Mouse (Mus musculus): ENCODE results near the gene Celsr3. TPM values are rescaled to one million over a fixed set of nuclear protein-coding genes. Genes with fewer than 3 reads are reported as not detected.

Gene Celsr3
- polyA plus RNA-seq, 1 experiment from 2014 or later = 0.26 TPM

Small RNAs within 50 kb of the gene (microRNA-seq; reads per million reads assigned to microRNA genes)
- not detected for gene Gm23156

Other genes starting within 250 kb of the Celsr3 start
- gene Wdr6, start 247.6 kb upstream of the Celsr3 start, polyA plus RNA-seq (2015; fragmentation: Nextera tagmentation; extraction: Ambion mirVana) = 123 and 139 TPM in 2 replicates
- 9.1 and 11.7 TPM in 2 replicates for gene P4htm, start 228.7 kb upstream of the Celsr3 start, polyA plus RNA-seq (2015; fragmentation: Nextera tagmentation; extraction: Ambion mirVana)
- 50.1 and 51.0 TPM in 2 replicates for gene Arih2, start 176.9 kb upstream of the Celsr3 start, polyA plus RNA-seq (2015; fragmentation: Nextera tagmentation; extraction: Ambion mirVana)
- gene Slc25a20, start 164.2 kb upstream of the Celsr3 start, polyA plus RNA-seq (2015; fragmentation: Nextera tagmentation; extraction: Ambion mirVana) = 50.0 and 51.8 TPM in 2 replicates
- 25.5 and 27.6 TPM in 2 replicates for gene Prkar2a, start 137.0 kb upstream of the Celsr3 start, polyA plus RNA-seq (2015; fragmentation: Nextera tagmentation; extraction: Ambion mirVana)
- 96.4 and 106 TPM in 2 replicates for gene Ip6k2, start 42.5 kb upstream of the Celsr3 start, polyA plus RNA-seq (2015; fragmentation: Nextera tagmentation; extraction: Ambion mirVana)
- gene Nckipsd, start 18.0 kb upstream of the Celsr3 start, polyA plus RNA-seq (2015; fragmentation: Nextera tagmentation; extraction: Ambion mirVana) = 12.0 and 16.3 TPM in 2 replicates
- 11.3 and 15.2 TPM in 2 replicates for gene Slc26a6, start 27.0 kb downstream of the Celsr3 start, polyA plus RNA-seq (2015; fragmentation: Nextera tagmentation; extraction: Ambion mirVana)
- not detected in 2 replicates for gene Tmem89, start 88.3 kb downstream of the Celsr3 start, polyA plus RNA-seq (2015; fragmentation: Nextera tagmentation; extraction: Ambion mirVana)
- 513 and 523 TPM in 2 replicates for gene Uqcrc1, start 110.3 kb downstream of the Celsr3 start, polyA plus RNA-seq (2015; fragmentation: Nextera tagmentation; extraction: Ambion mirVana)
- 2.1 and 3.5 TPM in 2 replicates for gene Col7a1, start 127.3 kb downstream of the Celsr3 start, polyA plus RNA-seq (2015; fragmentation: Nextera tagmentation; extraction: Ambion mirVana)
- gene Ucn2, start 159.7 kb downstream of the Celsr3 start, polyA plus RNA-seq (2015; fragmentation: Nextera tagmentation; extraction: Ambion mirVana) = 0.14 and 0.18 TPM in 2 replicates
- gene Pfkfb4, start 165.5 kb downstream of the Celsr3 start, polyA plus RNA-seq (2015; fragmentation: Nextera tagmentation; extraction: Ambion mirVana) = 8.7 and 10.6 TPM in 2 replicates
- gene Shisa5, start 212.2 kb downstream of the Celsr3 start, polyA plus RNA-seq (2015; fragmentation: Nextera tagmentation; extraction: Ambion mirVana) = 81.7 and 95.6 TPM in 2 replicates
- gene Trex1, start 233.4 kb downstream of the Celsr3 start, polyA plus RNA-seq (2015; fragmentation: Nextera tagmentation; extraction: Ambion mirVana) = 11.1 and 13.8 TPM in 2 replicates
- gene Atrip, start 247.8 kb downstream of the Celsr3 start, polyA plus RNA-seq (2015; fragmentation: Nextera tagmentation; extraction: Ambion mirVana) = 26.3 and 27.0 TPM in 2 replicates

Data from kidney, embryonic 15.5 days (tissue).